Mouse (Mus musculus) adrenal gland, postnatal 25 days (tissue): ENCODE measurements at regions not wholly inside any gene's neighbourhood (a gene's known extent, or its start where the extent isn't known, plus 50 kb on each side); places are given as distances from the start of the nearest gene placed in this dataset.

Experiments used
- DNase-seq: peaks from one replicate; pipeline ENCODE4 v3.0.0; 2021; ENCODE audit warnings: mixed read lengths

- no peak for DNase-seq
These were observed 52.3 kb downstream of the Rplp1 start for GRCm38 (mm10) chr9:61862071-61862480.

DNA sequence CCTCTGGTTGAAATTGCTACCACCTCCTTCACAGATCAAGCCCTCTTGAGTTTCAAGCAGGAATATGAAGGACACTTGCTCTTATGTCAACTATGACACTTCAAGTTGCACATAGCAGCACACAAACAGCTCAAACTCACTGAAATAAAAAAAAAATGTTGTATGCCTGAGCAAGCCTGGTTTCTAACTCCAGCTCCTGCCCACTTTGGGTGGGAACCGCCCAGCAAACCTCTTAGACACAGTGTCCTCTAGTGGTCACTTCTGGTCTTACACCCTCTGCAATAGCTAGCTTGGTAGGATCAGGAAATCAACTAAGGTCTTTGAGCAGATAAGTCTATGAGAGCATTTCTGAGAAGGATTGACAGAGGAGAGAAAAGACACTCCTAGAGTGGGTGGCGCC lies 54.2 kb downstream of the Rplp1 start:
- peak; percentile 27 for DNase-seq

- no peak for DNase-seq
These were observed 54.9 kb downstream of the Rplp1 start for GRCm38 (mm10) chr9:61859438-61859837.

GRCm38 (mm10) chr9:61857817-61858216 lies 56.5 kb downstream of the Rplp1 start:
- DNase-seq, result no peak

DNA sequence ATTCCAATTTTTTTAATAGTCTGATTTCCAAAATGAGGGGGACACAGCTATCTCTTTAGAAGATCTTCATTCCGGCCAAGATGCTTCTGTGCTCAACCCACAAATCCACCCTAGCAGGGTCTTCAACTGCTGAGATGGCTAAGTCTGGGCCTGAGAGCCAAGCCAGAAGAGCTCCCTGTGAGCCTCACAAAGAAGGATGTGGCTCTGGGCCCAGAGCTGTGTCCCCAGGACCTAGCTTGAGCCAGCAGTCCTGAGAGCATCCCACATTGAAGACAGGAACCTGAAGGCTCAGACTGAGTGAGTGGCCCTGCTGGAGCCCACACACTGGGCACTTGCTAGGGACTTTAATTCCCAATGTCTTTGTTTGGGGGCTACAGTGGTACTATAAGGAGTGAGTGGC lies 57.7 kb downstream of the Rplp1 start:
- DNase-seq, result no peak

DNA sequence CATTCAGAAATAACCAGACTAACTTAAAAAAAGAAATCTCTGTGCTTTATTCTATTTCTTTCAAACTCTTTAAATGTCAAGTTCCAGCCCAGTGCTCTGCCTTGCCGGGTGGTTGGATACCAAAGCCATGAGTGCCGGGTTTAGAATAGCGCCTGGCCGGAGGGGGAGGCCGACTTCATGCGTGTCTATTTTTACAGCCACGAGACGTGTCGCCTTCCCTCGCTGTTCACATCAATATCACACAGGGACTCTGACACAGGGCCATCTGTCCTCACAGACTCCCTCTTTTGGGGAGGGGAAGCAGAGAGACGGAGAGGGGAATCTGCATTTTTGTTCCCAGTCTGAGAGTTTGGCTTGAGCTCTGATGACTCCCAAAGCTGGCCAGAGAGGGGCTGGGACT lies 58.7 kb downstream of the Rplp1 start:
- no peak for DNase-seq

GRCm38 (mm10) chr9:61853841-61854240 lies 60.5 kb downstream of the Rplp1 start:
- DNase-seq, result no peak

- DNase-seq, result no peak
These were observed 63.0 kb downstream of the Rplp1 start for GRCm38 (mm10) chr9:61851331-61851730.

GRCm38 (mm10) chr9:61848401-61848800 lies 65.9 kb downstream of the Rplp1 start:
- DNase-seq, result no peak

- no peak for DNase-seq
These were observed 66.8 kb downstream of the Rplp1 start for GRCm38 (mm10) chr9:61847496-61847895.

- DNase-seq, result no peak
These were observed 69.7 kb downstream of the Rplp1 start for GRCm38 (mm10) chr9:61844645-61845044.

DNA sequence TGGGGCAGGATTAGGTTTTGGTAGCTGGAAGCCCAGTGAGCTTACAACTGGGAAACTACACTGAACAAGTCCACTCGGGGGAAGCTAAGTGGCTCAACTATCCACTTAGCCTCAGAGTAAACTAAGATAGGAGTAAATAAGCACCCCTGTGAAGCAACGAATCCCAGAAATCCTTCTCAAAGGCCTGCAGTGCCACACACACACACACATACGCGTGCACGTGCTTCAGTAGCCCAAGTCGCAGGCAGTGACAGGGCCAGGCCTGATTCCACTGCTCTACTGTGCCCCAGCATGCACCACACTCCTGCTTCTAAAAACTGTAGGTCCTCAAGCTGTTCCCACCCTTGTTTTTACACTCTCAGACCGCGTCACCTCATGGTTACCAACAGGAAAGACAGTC lies 70.2 kb downstream of the Rplp1 start:
- DNase-seq, result no peak

- DNase-seq, result no peak
These were observed 70.8 kb downstream of the Rplp1 start for GRCm38 (mm10) chr9:61843513-61843912.

DNA sequence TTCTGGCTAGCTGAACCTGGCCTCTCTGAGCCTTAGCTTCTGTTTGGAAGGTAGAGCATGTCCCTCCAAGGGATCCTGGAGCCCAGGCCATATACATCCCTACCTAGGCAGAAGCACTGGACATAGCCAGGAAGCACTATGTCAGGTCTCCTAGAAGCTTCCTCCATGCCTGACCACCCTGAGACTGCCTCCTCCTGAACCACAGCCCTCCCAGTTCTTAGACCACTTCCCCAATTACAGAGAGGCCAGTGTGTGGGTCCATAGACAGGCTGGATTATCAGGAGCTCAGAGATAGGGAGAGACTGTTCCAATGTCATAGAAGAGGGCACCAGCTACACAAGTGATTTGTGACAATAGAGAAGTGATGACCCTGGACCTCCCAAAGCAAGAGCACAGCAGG lies 72.0 kb downstream of the Rplp1 start:
- no peak for DNase-seq

DNA sequence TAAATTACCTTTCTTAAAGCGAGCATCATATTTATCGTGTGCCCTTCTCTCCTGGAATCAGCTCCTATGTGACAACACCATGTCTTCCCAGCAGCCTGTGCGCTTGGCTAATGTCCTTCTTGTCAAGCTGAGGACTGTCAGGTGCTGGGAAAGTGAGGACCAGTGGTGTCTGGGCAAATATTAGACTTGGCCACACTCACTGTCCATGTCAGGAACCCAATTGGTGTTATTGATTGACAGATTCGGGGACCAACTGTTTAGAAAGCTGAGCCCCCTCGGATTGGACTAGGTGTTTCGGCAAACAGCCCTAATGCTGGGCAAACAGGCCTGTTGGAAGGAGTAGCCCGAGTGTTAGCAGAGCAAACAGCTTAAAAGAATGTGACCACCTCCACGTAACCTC lies 73.1 kb downstream of the Rplp1 start:
- no peak for DNase-seq

- DNase-seq, result no peak
These were observed 74.0 kb downstream of the Rplp1 start for GRCm38 (mm10) chr9:61840353-61840752.

- DNase-seq, result no peak
These were observed 81.1 kb downstream of the Rplp1 start for GRCm38 (mm10) chr9:61833226-61833625.

DNA sequence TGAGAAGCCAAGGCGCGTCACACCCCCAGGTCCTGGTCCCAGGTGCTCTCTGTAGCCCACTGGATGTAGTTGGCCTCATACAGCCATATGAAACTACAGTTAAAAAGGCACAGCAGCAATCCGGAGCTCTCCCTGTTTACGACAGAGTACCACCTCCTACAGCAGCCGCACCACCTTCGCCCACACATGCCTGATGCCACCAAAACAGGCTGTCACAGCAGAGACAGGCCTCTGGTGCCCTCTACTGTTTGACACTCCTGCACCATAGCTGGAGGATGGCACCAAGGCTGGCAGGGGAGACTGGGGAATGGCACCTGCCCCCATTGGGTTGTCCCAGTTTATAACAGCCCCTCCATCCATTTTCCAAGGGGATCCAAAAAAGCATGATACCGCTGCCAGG lies 84.1 kb downstream of the Rplp1 start:
- peak; percentile 76 for DNase-seq

GRCm38 (mm10) chr9:61829736-61830135 lies 84.6 kb downstream of the Rplp1 start:
- no peak for DNase-seq

GRCm38 (mm10) chr9:61829301-61829700 lies 85.0 kb downstream of the Rplp1 start:
- no peak for DNase-seq

DNA sequence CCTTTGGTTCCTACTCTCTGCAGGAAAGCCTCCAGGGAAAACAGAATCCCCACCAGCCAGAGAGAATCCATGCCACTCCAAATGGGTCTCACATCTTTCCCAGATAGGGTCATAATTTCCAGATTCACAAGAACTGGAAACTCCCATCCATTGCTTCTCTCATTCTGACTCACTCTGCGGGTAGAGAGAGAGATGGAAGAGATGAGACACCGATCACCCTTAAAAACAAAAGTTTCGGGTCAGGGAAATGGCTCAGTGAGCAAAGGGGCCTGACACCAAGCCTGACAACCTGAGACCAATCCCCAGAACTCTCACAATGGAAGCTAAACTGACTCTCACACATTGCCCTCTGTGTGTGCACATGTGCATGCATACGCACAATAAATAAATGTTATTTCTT lies 86.6 kb downstream of the Rplp1 start:
- no peak for DNase-seq

GRCm38 (mm10) chr9:61827014-61827413 lies 87.3 kb downstream of the Rplp1 start:
- no peak for DNase-seq

DNA sequence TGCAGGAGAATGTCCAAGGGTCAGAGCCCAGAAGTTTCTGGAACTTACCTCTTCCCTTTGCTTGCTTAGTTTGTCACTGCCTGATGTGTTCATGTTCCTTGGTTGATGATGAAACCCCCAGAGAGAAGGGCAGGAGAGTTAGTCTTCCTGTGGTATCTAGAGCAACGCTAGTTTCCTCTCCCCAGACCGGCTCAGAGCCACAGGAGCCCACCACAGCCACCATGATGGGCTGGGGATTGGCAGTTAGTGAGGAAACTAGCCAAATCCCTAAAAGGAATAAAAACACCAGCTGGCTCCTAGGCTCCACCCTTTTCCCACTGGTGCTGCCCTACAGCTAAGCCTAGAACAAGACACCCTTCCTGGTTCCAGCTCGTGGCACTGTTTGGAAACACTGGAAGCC lies 87.9 kb downstream of the Rplp1 start:
- DNase-seq, result no peak

DNA sequence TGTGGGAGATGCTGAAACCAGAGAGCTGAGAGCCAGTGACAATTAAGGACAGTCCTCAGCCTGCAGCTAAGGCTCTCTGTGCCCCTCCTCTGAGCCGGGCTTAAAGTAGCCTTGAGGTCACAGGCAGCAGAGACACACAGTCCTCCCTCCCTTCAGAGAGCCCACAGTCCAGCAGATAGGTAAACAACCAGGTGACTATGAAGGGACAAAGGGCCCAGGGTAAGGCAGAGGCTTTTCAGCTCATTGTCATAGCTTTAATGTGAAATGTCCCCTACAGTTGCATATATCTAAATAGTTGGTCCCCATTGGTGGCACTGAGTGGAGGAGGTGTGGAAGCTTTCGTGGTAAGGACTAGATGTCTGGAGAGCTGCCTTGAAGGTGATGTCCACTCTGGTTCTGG lies 88.5 kb downstream of the Rplp1 start:
- DNase-seq, result no peak

- no peak for DNase-seq
These were observed 94.5 kb downstream of the Rplp1 start for GRCm38 (mm10) chr9:61819836-61820235.
